Mouse (Mus musculus) kidney, postnatal 4 days (tissue): ENCODE measurements around the gene Gsto1.
A peak's percentile ranks its signal among the peaks of the same experiment; 100 is the strongest.

Experiments
- DNase-seq, 2 experiments: peaks; one replicate each; pipeline ENCODE4 v3.0.0; 2021; ENCODE audit warnings: mixed read lengths in 2 of 2

Gene Gsto1

GRCm38 (mm10) chr19:47857957-47858942 lies 3.5 kb downstream of the Gsto1 start:
- no peak for DNase-seq

- DNase-seq: no peak
Measured at GRCm38 (mm10) chr19:47859180-47859579, 4.4 kb downstream of the Gsto1 start.

GRCm38 (mm10) chr19:47862581-47862980 lies 7.8 kb downstream of the Gsto1 start:
- DNase-seq: no peak

- DNase-seq: no peak
Measured at GRCm38 (mm10) chr19:47864051-47864450, 9.3 kb downstream of the Gsto1 start.

GRCm38 (mm10) chr19:47864721-47865120 lies 10.0 kb downstream of the Gsto1 start:
- DNase-seq: no peak

GRCm38 (mm10) chr19:47865353-47865947 lies 10.7 kb downstream of the Gsto1 start, which contains the start of gene Gsto2:
Gene Gsto2, plus strand, starts transcription at chr19:47865534.
- DNase-seq: peak; percentile 94 to 97

GRCm38 (mm10) chr19:47867628-47868175 lies 12.9 kb downstream of the Gsto1 start:
- no peak for DNase-seq

GRCm38 (mm10) chr19:47868951-47869350 lies 14.2 kb downstream of the Gsto1 start:
- no peak for DNase-seq

- DNase-seq: no peak
Measured at GRCm38 (mm10) chr19:47869516-47869915, 14.7 kb downstream of the Gsto1 start.

- no peak for DNase-seq
Measured at GRCm38 (mm10) chr19:47870102-47870666, 15.4 kb downstream of the Gsto1 start.

- peak; percentile 48 to 56 for DNase-seq
Measured at GRCm38 (mm10) chr19:47871515-47871914, 16.7 kb downstream of the Gsto1 start.

GRCm38 (mm10) chr19:47876252-47876651 lies 21.5 kb downstream of the Gsto1 start:
- DNase-seq: no peak

GRCm38 (mm10) chr19:47881538-47881937 lies 26.8 kb downstream of the Gsto1 start:
- no peak for DNase-seq

GRCm38 (mm10) chr19:47882151-47882881 lies 27.5 kb downstream of the Gsto1 start:
- DNase-seq: peak; percentile 88 to 89

- no peak for DNase-seq
Measured at GRCm38 (mm10) chr19:47882882-47883254, 28.1 kb downstream of the Gsto1 start.

GRCm38 (mm10) chr19:47884296-47885085 lies 29.7 kb downstream of the Gsto1 start:
- no peak for DNase-seq

GRCm38 (mm10) chr19:47885191-47885743 lies 30.5 kb downstream of the Gsto1 start:
- no peak for DNase-seq

GRCm38 (mm10) chr19:47885886-47886285 lies 31.1 kb downstream of the Gsto1 start:
- DNase-seq: no peak

GRCm38 (mm10) chr19:47886617-47887016 lies 31.8 kb downstream of the Gsto1 start:
- DNase-seq: peak; percentile 71 to 81

GRCm38 (mm10) chr19:47887417-47887816 lies 32.6 kb downstream of the Gsto1 start:
- DNase-seq: no peak

- DNase-seq: no peak
Measured at GRCm38 (mm10) chr19:47888037-47888436, 33.3 kb downstream of the Gsto1 start.
